Mouse (Mus musculus): Measurements from ENCODE around the gene Robo1. TPM values are rescaled to one million over a fixed set of nuclear protein-coding genes. Genes with fewer than 3 reads are reported as not detected.

The Robo1 gene
- polyA plus RNA-seq, 1 experiment from 2014 or later = 6.3 TPM

DNA sequence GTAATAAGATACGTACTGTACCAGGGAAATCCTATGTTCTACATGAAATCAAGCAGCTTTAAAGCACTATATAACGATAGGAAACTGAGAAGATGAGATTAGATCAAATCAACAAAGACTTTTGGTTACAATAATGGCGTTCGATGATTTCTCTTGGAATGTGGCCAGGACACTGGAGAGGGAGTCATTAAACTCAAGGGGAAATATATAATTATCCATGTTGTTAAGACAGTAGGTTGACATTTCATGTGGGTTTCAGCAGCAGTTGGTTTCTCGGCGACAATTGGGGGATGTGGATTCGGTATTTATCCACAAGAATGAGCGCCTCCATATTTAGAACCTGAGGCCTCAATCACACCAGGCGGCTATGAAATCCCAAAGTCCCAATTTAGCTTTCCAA is 347.3 kb downstream of the Robo1 start:
- Histone ChIP-seq H3K9ac (ENCODE audit: low read length) (no peak overlapping the region), H3K4me2 (replicated peaks; ENCODE audit: low read depth) (no peak overlapping the region), H3K4me3 (ENCODE audit: low read depth, low read length) (no peak overlapping the region), H3K36me3 (ENCODE audit: control insufficient read depth, insufficient read depth, low read length) (no peaks in the 10 kb centered on the region), H3K4me1 (replicated peaks; ENCODE audit: control insufficient read depth, insufficient read depth) (no peaks in the 10 kb centered on the region), H3K9me3 (ENCODE audit: control insufficient read depth, low read length) (no peaks in the 10 kb centered on the region), H3K27me3 (ENCODE audit: control insufficient read depth, insufficient read depth, low read length) (no peaks in the 10 kb centered on the region), H3K27ac (replicated peaks) (no peak overlapping the region)
- TF ChIP-seq CTCF (IDR thresholded peaks at IDR 0.05; ENCODE audit: low read depth) = no peak
- TF ChIP-seq EP300 (optimal IDR thresholded peaks at IDR 0.05) = no peak
- ATAC-seq (ENCODE audit: low FRiP score, low TSS enrichment) = no peak
- DNase-seq (ENCODE audit: low spot score) = no peak
- WGBS = 76% methylated on average over 9 of the region's 9 CpGs

DNA sequence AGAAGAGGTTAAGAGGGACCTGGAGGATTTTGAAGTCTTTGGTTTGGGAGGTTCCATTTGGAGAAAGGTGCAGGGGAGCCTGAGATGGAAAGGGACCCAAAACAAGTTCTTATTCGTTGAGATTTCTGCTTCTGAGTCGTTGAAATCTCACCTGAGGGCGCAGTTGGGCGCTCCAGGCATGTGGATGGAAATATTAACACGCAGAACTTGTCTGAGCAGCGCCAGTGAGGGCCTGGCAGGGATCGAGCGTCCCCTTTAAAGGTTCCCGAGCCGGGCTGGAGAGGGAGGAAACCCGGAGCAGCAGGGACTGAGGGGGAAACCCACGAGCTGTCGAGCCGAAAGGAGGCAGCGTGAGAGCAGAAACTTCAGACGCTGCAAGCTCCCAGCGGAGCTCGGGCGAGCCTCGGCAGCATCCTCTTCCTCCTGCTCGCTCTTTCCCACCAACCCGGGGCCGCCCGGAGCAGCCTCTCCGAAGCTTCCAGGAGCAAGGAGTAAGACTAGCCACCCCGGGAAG is 354.8 kb downstream of the Robo1 start:
- Histone ChIP-seq H3K4me1 (replicated peaks; ENCODE audit: control insufficient read depth, insufficient read depth) (no peaks in the 10 kb centered on the region), H3K36me3 (ENCODE audit: control insufficient read depth, insufficient read depth, low read length) (no peaks in the 10 kb centered on the region), H3K4me3 (ENCODE audit: low read depth, low read length) (peak overlapping the region; percentile 80), H3K9ac (ENCODE audit: low read length) (peak overlapping the region; percentile 66), H3K4me2 (replicated peaks; ENCODE audit: low read depth) (peak overlapping the region; percentile 77), H3K27me3 (ENCODE audit: control insufficient read depth, insufficient read depth, low read length) (no peaks in the 10 kb centered on the region), H3K27ac (replicated peaks) (peak overlapping the region; percentile 97), H3K9me3 (ENCODE audit: control insufficient read depth, low read length) (no peaks in the 10 kb centered on the region)
- ATAC-seq (ENCODE audit: low FRiP score, low TSS enrichment) (peak; percentile 92), DNase-seq (ENCODE audit: low spot score) (peak; percentile 85)
- peak; percentile 52 for TF ChIP-seq EP300 (optimal IDR thresholded peaks at IDR 0.05)
- TF ChIP-seq CTCF (IDR thresholded peaks at IDR 0.05; ENCODE audit: low read depth) = peak; percentile 41
- 0% methylated on average over 25 of the region's 26 CpGs for WGBS

DNA sequence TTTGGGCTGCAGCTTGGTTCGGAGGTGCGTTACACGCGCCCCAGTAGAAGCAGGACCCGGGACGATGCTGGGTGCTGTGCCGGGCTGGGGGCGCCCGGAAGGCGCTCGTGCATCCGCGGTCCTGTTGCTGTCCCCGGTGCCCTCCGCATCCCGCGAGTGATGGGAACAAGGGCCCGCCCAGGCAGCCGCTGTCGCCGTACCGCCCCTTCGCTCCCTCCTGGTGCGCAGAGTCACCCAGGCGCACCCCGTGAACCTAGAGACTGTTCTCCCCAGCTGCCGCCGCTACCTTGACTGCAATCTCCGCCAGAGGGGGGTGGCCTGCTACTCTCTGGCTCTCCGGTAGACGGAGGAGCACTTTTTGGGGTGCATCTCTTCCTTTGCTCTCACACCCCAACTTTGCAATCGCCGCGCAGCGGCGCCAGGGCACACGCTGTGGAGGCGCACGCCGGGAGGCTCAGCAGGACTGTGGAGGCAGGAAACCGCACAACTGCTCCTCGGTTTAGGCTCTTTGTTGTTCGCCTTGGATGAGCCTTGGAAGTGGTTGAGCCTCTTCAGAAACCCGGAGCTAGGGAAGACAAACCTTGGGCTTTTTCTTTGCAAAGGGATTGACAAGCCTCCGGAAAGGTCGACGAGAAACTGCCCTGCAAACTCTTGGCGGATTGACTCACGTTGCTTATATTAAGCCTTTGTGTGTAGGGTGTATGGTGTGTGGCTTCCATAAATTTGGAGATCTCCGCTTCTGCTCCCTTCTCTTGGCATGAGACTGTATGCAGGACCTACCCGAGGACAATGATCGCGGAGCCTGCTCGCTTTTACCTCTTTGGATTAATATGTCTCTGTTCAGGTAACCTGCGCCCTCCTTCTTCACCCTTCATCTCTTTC is 355.5 kb downstream of the Robo1 start:
- DNase-seq (ENCODE audit: low spot score) (peak; percentile 76), ATAC-seq (ENCODE audit: low FRiP score, low TSS enrichment) (peak; percentile 85)
- peak overlapping the region; percentile 97 for H3K27ac ChIP-seq (replicated peaks)
- H3K4me2 ChIP-seq (replicated peaks; ENCODE audit: low read depth) = peak overlapping the region; percentile 77
- H3K36me3 ChIP-seq (ENCODE audit: control insufficient read depth, insufficient read depth, low read length) = no peaks in the 10 kb centered on the region
- peak; percentile 66 for TF ChIP-seq CTCF (IDR thresholded peaks at IDR 0.05; ENCODE audit: low read depth)
- TF ChIP-seq EP300 (optimal IDR thresholded peaks at IDR 0.05) = no peak
- under 1% methylated on average over 49 of the region's 55 CpGs for WGBS
- peak overlapping the region; percentile 80 for H3K4me3 ChIP-seq (ENCODE audit: low read depth, low read length)
- H3K9ac ChIP-seq (ENCODE audit: low read length) = peak overlapping the region; percentile 66
- H3K9me3 ChIP-seq (ENCODE audit: control insufficient read depth, low read length) = no peaks in the 10 kb centered on the region
- H3K4me1 ChIP-seq (replicated peaks; ENCODE audit: control insufficient read depth, insufficient read depth) = no peaks in the 10 kb centered on the region
- no peaks in the 10 kb centered on the region for H3K27me3 ChIP-seq (ENCODE audit: control insufficient read depth, insufficient read depth, low read length)

DNA sequence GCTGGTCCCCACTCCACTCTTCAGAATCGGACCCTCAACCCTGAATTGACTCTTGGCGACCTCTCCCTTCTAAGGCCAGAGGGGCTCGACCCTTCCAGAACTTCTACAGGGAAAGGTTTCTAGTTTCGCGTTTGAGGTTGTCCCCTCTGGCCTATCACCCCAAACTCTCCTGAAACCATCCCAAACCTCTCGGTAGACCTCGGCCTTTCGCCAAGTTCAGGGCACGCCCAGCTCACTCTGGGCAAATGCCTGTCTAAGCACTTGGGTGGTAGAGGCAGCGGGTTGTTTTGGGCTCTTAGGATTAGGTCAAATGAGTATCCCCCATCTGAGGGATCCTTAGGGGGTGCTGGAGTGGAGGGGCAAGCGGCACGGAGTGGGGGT is 356.1 kb downstream of the Robo1 start:
- Histone ChIP-seq H3K27me3 (ENCODE audit: control insufficient read depth, insufficient read depth, low read length) (no peaks in the 10 kb centered on the region), H3K9me3 (ENCODE audit: control insufficient read depth, low read length) (no peaks in the 10 kb centered on the region), H3K4me1 (replicated peaks; ENCODE audit: control insufficient read depth, insufficient read depth) (no peaks in the 10 kb centered on the region), H3K4me2 (replicated peaks; ENCODE audit: low read depth) (peak overlapping the region; percentile 77), H3K36me3 (ENCODE audit: control insufficient read depth, insufficient read depth, low read length) (no peaks in the 10 kb centered on the region), H3K4me3 (ENCODE audit: low read depth, low read length) (peak overlapping the region; percentile 80), H3K27ac (replicated peaks) (peak overlapping the region; percentile 97), H3K9ac (ENCODE audit: low read length) (peak overlapping the region; percentile 66)
- ATAC-seq (ENCODE audit: low FRiP score, low TSS enrichment) = no peak
- WGBS = 1% methylated on average over 12 of the region's 12 CpGs
- TF ChIP-seq EP300 (optimal IDR thresholded peaks at IDR 0.05) = no peak
- TF ChIP-seq CTCF (IDR thresholded peaks at IDR 0.05; ENCODE audit: low read depth) = no peak
- DNase-seq (ENCODE audit: low spot score) = peak; percentile 46

DNA sequence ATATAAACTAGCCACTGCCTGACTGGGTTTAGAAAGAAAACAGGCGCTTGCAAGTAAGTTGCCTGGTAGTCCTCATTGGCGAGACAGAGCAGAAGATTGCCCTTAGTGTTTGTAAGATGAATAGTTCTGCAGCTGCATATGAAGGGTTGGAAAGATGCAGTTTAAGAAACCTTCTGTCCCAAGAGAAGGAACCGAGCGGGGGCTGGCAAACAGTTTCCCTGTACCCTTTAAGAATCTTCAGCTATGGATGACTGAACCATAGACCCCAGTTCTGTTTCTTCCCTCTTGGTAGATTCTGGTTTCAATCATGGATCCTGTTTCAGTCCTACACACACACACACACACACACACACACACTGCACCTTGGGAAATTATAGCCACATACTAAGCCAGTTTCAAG is 356.7 kb downstream of the Robo1 start:
- Histone ChIP-seq H3K9ac (ENCODE audit: low read length) (peak overlapping the region; percentile 66), H3K36me3 (ENCODE audit: control insufficient read depth, insufficient read depth, low read length) (no peaks in the 10 kb centered on the region), H3K4me2 (replicated peaks; ENCODE audit: low read depth) (peak overlapping the region; percentile 77), H3K27ac (replicated peaks) (no peak overlapping the region), H3K4me1 (replicated peaks; ENCODE audit: control insufficient read depth, insufficient read depth) (no peaks in the 10 kb centered on the region), H3K4me3 (ENCODE audit: low read depth, low read length) (peak overlapping the region; percentile 80), H3K9me3 (ENCODE audit: control insufficient read depth, low read length) (no peaks in the 10 kb centered on the region), H3K27me3 (ENCODE audit: control insufficient read depth, insufficient read depth, low read length) (no peaks in the 10 kb centered on the region)
- DNase-seq (ENCODE audit: low spot score) (no peak), ATAC-seq (ENCODE audit: low FRiP score, low TSS enrichment) (no peak)
- WGBS = 17% methylated on average over 4 of the region's 4 CpGs
- TF ChIP-seq EP300 (optimal IDR thresholded peaks at IDR 0.05) (no peak), CTCF (IDR thresholded peaks at IDR 0.05; ENCODE audit: low read depth) (no peak)

DNA sequence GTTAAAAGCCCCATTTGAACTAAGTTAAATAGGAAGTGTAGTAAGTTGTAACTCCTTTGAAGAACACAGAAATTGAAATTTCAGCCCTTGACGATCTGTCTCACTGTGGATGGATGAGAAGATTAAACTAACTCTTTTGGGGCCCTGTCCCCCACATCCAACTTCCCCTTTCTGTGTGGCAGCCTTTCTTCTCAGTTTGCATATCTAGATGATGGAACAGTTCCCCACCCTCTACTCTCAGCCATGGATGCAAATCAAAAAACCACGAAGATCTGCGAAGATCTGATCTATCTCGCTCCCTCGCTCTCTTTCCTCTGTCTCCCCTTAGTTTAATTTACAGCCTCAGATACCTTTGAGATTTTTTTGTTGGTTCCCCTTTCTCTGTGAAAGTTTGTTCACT is 357.3 kb downstream of the Robo1 start:
- DNase-seq (ENCODE audit: low spot score) (no peak), ATAC-seq (ENCODE audit: low FRiP score, low TSS enrichment) (no peak)
- H3K4me2 ChIP-seq (replicated peaks; ENCODE audit: low read depth) = peak overlapping the region; percentile 77
- WGBS = 36% methylated on average over 5 of the region's 5 CpGs
- H3K9ac ChIP-seq (ENCODE audit: low read length) = no peak overlapping the region
- TF ChIP-seq EP300 (optimal IDR thresholded peaks at IDR 0.05) (no peak), CTCF (IDR thresholded peaks at IDR 0.05; ENCODE audit: low read depth) (no peak)
- no peaks in the 10 kb centered on the region for H3K4me1 ChIP-seq (replicated peaks; ENCODE audit: control insufficient read depth, insufficient read depth)
- no peak overlapping the region for H3K27ac ChIP-seq (replicated peaks)
- no peaks in the 10 kb centered on the region for H3K9me3 ChIP-seq (ENCODE audit: control insufficient read depth, low read length)
- H3K27me3 ChIP-seq (ENCODE audit: control insufficient read depth, insufficient read depth, low read length) = no peaks in the 10 kb centered on the region
- H3K36me3 ChIP-seq (ENCODE audit: control insufficient read depth, insufficient read depth, low read length) = no peaks in the 10 kb centered on the region
- peak overlapping the region; percentile 80 for H3K4me3 ChIP-seq (ENCODE audit: low read depth, low read length)
